Mouse (Mus musculus) liver, embryonic 12.5 days (tissue): Measurements from ENCODE around the gene Pnpo. TPM values are rescaled to one million over a fixed set of nuclear protein-coding genes. Genes with fewer than 3 reads are reported as not detected.

ENCODE experiments used
- ATAC-seq: fragments of 200-750 bp; cut with Nextera tagmentation; 2 replicates; pipeline ENCODE4 v1.8.0; 2017; ENCODE audit warnings: moderate number of reproducible peaks, mild to moderate bottlenecking, moderate library complexity
- H3K27ac ChIP-seq: fragments of 300-500 bp; sonication (generic); 2 replicates; pipeline ENCODE4 v1.5.1; 2016; ENCODE audit warnings: mild to moderate bottlenecking
- H3K27me3 ChIP-seq: fragments of 300-500 bp; sonication (generic); replicated peaks from 2 replicates; pipeline ENCODE4 v1.6.1; 2016; ENCODE audit warnings: mild to moderate bottlenecking, moderate library complexity
- H3K36me3 ChIP-seq: fragments of 300-500 bp; sonication (generic); 2 replicates; pipeline ENCODE4 v1.6.1; 2016; ENCODE audit warnings: mild to moderate bottlenecking, moderate library complexity
- H3K4me1 ChIP-seq: fragments of 300-500 bp; sonication (generic); 2 replicates; pipeline ENCODE4 v1.6.1; 2016
- H3K4me2 ChIP-seq: fragments of 300-500 bp; sonication (generic); 2 replicates; pipeline ENCODE4 v1.6.1; 2016; ENCODE audit warnings: mild to moderate bottlenecking, moderate library complexity
- H3K4me3 ChIP-seq: fragments of 300-500 bp; sonication (generic); 2 replicates; pipeline ENCODE4 v1.5.1; 2016; ENCODE audit warnings: mild to moderate bottlenecking, moderate library complexity
- H3K9ac ChIP-seq: fragments of 300-500 bp; sonication (generic); 2 replicates; pipeline ENCODE4 v1.6.1; 2016; ENCODE audit warnings: mild to moderate bottlenecking, moderate library complexity
- H3K9me3 ChIP-seq: fragments of 300-500 bp; sonication (generic); replicated peaks from 2 replicates; pipeline ENCODE4 v1.6.1; 2016; ENCODE audit warnings: mild to moderate bottlenecking, moderate library complexity
- WGBS: fragments of 180-500 bp; shearing (Covaris S2); methylation state at CpG from one replicate; pipeline ENCODE4 v1.1.7; 2016; ENCODE audit not compliant: insufficient replicate concordance; 5-methylcytosine and 5-hydroxymethylcytosine counted together
- polyA plus RNA-seq: library from polyadenylated mRNA; unstranded; fragments of >200 nt; fragmentation: Nextera tagmentation; extraction: Ambion mirVana; gene quantifications from 2 replicates; pipeline ENCODE4 v1.2.1, GENCODE M21; 2016

Pnpo gene
- polyA plus RNA-seq, 1 experiment from 2014 or later = 528 TPM

DNA sequence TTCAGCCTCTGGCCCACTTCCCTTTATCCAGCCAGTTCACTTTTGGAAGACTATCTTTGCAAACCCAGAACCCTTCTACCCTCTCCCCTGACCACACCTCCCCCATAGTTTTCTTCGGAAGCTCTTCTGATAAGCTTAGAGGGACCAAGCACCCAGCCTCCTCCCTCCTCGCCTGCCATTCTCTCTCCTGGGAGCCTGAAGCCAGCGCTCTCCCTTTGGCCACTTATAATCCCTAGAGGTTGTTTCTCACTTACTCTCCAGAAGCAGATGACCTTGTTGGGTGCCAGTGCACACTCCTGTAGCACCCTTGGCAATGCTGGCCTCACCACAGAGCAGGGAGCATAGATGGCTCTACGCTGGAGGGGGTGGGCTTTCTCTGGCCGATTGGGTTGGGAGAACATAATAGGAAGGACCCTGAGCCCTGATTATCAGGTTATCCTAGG, 25.5 kb upstream of the Pnpo start:
- Histone ChIP-seq H3K4me3 (peak overlapping the region; percentile 22), H3K27ac (peak overlapping the region; percentile 87), H3K27me3 (no peaks in the 10 kb centered on the region), H3K4me1 (peaks cover 89% of the 10 kb centered on the region), H3K9me3 (no peaks in the 10 kb centered on the region), H3K36me3 (peaks cover 35% of the 10 kb centered on the region), H3K4me2 (peak overlapping the region; percentile 66), H3K9ac (peak overlapping the region; percentile 66)
- 29% methylated on average over 5 of the region's 5 CpGs for WGBS
- ATAC-seq = peak; percentile 77

DNA sequence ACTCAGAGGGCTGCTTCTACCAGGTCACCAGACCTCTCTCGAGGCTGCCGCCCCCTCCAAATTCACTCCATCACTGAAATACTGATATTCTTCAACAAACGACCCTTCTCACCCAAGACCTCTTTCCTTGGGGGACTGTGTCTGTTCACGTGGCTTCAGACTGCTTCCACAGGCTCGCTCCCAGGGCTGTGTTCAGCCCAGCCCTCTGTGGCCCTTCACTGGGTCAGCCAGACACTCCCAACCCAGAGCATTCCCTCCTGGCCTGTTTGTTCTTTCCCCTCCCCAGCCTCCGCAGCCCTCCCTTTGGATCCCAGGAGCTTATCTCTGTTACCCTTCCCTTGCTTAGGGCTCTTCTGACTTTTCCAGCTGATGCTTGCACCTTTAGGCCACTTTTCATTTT, 24.7 kb upstream of the Pnpo start:
- WGBS = 46% methylated on average over 6 of the region's 6 CpGs
- H3K4me3 ChIP-seq = peak overlapping the region; percentile 4; the same call in 1 of the 2 replicates
- no peaks in the 10 kb centered on the region for H3K27me3 ChIP-seq
- peaks cover 35% of the 10 kb centered on the region for H3K36me3 ChIP-seq
- H3K9ac ChIP-seq = peak overlapping the region; percentile 66
- peaks cover 89% of the 10 kb centered on the region for H3K4me1 ChIP-seq
- H3K9me3 ChIP-seq = no peaks in the 10 kb centered on the region
- H3K27ac ChIP-seq = peak overlapping the region; percentile 87
- ATAC-seq = no peak
- H3K4me2 ChIP-seq = peak overlapping the region; percentile 66

DNA sequence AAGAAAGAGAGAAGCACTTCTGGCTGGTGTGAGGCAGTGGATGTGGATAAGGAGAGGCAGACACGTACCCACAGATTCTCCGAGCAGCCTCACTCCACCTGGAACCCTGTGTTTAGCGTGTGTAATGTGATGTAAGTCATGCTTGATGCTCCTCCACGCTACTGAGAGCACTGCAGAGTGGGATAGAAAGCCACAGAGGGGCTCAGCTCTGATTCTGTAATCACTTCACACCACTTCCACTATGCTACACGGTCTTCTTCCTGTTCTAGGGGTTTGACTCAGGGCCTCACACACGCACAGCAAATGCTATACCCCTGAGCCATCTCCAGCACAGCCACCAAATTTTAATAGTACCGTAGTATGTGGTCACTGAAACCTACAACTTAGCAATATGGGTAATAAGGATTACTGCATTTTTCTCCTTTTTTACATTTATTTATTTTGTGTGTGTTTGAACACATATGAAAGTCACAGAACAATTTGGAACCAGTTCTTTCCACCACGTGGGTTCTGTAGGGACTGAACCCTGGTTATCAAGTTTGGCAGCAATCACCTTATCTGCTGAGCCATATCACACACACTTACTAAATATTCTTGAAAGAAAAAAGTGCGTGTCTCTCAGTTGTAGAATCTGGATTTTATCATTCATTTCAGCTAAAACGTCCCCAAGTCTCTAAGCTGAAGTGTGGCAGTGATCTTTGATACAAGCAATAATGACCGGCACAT, 23.9 kb upstream of the Pnpo start:
- Histone ChIP-seq H3K27ac (peak overlapping the region; percentile 87), H3K4me3 (peak overlapping the region; percentile 41), H3K4me1 (peaks cover 89% of the 10 kb centered on the region), H3K27me3 (no peaks in the 10 kb centered on the region), H3K9ac (peak overlapping the region; percentile 66), H3K9me3 (no peaks in the 10 kb centered on the region), H3K36me3 (peaks cover 40% of the 10 kb centered on the region), H3K4me2 (peak overlapping the region; percentile 66)
- WGBS = 29% methylated on average over 11 of the region's 11 CpGs
- no peak for ATAC-seq

DNA sequence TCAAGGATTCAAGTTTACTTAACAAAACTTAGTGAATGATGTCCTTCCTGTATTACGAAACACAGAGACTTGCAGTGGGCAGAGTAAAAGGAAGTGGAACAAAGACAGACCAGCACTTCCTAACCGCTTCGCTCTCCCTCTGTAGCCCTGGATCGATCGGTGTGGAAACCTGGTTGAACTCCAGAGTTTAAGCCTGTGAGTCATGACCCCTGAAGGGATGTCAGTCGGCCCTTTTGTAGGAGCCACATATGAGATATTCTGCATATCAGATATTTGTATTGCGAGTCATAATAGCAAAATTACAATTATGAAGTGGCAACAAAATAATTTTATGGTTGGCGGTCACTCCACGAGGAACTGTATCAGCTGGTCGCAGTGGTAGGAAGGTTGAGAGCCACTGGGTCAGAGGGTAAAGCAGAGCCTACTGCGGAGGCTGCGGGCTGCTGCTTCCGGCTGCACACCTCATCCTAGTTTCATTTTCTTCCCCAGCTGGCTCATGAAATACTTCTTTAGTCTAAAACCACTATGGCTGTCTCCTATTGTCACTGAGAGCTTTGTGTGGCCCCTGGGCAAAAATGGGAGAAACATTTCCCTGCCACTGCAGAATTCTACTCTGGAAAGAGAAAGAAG, 23.2 kb upstream of the Pnpo start:
- peak overlapping the region; percentile 41 for H3K4me3 ChIP-seq
- H3K4me1 ChIP-seq = peaks cover 89% of the 10 kb centered on the region
- ATAC-seq = no peak
- no peaks in the 10 kb centered on the region for H3K9me3 ChIP-seq
- peaks cover 47% of the 10 kb centered on the region for H3K36me3 ChIP-seq
- peak overlapping the region; percentile 66 for H3K4me2 ChIP-seq
- 28% methylated on average over 13 of the region's 13 CpGs for WGBS
- no peaks in the 10 kb centered on the region for H3K27me3 ChIP-seq
- H3K9ac ChIP-seq = peak overlapping the region; percentile 66
- peak overlapping the region; percentile 87 for H3K27ac ChIP-seq

DNA sequence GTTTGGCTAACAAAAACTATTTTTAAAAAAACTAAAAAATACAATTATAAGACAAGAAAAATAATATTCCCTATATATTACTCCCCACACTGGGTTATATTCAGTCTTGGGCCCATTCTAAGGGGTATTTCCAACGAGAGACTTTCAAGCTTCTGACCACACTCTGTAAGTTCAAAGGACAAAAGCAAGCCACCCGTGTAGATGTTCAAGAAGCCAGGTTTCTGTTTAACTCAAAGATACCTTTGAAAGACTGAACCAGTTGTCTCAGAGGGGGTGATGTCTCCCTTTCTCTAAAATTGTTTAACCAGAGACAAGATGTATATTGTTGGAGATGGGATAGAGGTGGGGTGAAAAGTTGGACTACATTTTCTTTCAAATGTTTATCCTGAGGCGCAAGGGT, 22.4 kb upstream of the Pnpo start:
- Histone ChIP-seq H3K9ac (no peak overlapping the region), H3K4me1 (peaks cover 89% of the 10 kb centered on the region)

DNA sequence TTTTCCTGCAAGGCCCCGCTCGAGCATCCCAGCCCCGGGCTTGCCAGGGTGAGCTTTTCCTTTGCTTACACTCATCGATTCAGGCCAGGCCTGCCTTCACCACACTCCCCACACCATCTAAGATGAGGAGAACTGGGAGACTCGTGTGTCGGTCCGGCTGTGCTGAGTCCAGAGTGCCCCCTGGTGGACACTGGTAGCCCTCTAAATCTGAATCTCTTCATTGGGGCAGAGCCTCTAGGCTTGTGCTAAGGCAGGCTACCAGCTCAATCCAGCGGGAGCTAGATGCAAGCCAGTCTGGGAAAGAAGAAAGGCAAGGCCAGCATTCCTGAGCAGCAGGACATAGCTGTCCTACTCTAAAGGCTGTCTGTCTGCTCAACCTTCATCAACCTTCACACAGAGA, 19.8 kb upstream of the Pnpo start:
- Histone ChIP-seq H3K4me2 (no peak overlapping the region), H3K36me3 (peaks cover 81% of the 10 kb centered on the region), H3K4me1 (peaks cover 87% of the 10 kb centered on the region), H3K27ac (peak overlapping the region; percentile 78), H3K9ac (no peak overlapping the region), H3K27me3 (no peaks in the 10 kb centered on the region), H3K4me3 (no peak overlapping the region), H3K9me3 (no peaks in the 10 kb centered on the region)
- 30% methylated on average over 8 of the region's 8 CpGs for WGBS
- ATAC-seq = peak; percentile 63

More for the DNA sequence above, 22.4 kb upstream of the Pnpo start:
- Histone ChIP-seq H3K4me3 (no peak overlapping the region), H3K27me3 (no peaks in the 10 kb centered on the region), H3K4me2 (0 out of 2 replicates have a peak overlapping the region, but pooled peaks have one; percentile 66), H3K9me3 (no peaks in the 10 kb centered on the region), H3K27ac (peak overlapping the region; percentile 87), H3K36me3 (peaks cover 55% of the 10 kb centered on the region)
- WGBS = 65% methylated on average over 3 of the region's 3 CpGs
- ATAC-seq = no peak

DNA sequence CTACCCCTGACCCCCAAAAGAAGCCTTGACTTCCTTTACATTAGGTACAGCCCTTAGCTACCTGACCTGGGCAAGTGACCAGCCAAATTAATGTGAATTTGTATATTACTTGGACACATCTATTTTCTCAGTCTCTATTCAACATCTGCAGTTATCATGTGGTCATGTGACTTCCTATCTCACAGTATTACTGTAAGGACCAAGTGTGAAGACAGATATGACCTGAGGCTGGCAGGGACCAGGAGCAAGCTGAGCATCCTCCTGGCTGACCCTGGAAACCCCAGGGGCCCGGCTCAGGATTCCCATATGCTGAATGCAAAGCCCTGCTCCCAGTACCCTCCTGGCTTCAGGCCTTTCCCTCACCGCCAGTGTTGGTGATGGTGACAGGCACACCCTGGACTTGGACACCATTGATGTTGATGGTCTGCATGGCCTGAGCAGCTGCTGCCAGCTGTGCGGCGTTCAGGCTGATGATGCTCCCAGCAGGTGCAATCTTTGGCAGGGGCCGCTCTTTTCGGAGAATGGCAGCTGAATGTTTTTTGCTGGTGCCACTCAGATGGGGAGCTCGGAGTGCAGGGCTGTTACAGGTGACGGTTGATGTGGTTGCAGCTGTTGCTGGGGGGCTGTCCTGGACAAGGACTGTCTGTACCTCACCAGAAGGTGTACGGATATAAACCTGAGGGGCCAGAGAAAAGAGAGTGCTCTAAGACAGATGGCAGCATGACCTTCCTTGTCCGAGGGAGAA, 13.4 kb upstream of the Pnpo start:
- H3K36me3 ChIP-seq = peaks cover 99% of the 10 kb centered on the region
- no peak overlapping the region for H3K4me3 ChIP-seq
- peak overlapping the region; percentile 57 for H3K4me2 ChIP-seq
- peak overlapping the region; percentile 63 for H3K9ac ChIP-seq
- 0 out of 2 replicates have a peak, but pooled peaks have one; percentile 24 for ATAC-seq
- H3K4me1 ChIP-seq = peaks cover 92% of the 10 kb centered on the region
- H3K27ac ChIP-seq = peak overlapping the region; percentile 92
- no peaks in the 10 kb centered on the region for H3K9me3 ChIP-seq
- H3K27me3 ChIP-seq = no peaks in the 10 kb centered on the region
- 89% methylated on average over 10 of the region's 10 CpGs for WGBS

DNA sequence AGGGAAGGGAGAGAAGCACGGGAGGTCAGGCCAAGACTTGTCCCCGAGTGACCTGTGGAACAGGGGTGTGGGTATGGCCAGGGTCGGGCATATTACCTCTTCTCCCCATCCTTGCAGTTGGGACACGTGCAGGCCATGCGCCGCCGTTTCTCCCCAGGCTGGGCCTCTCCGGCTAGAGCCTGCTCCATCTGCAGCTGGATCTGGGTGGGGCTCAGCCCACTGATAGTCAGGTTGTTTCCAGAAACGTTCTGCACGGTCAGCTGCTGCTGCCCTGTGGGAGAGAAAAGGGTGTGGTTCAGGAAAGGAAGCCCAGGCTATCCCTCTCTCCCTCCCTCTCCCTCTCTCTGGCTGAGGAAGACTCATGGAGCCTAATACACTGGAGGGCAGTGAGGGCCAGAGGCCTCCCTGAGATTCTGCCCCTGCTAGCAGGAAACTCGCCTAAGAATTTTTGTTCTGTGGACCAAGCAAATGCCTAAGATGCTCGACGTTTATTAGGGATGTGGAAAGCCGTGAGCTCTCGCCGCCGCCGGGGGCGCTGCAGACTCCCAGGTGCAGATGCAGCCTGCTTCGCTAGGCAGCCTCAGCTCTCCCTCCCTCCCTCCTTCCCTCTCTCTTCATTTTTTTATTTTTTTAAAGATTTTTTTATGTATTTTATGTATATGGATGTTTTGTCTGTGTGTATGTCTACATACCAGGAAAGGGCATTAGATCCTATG, 12.4 kb upstream of the Pnpo start:
- Histone ChIP-seq H3K4me3 (peak overlapping the region; percentile 27), H3K27ac (peak overlapping the region; percentile 92), H3K9ac (peak overlapping the region; percentile 63), H3K4me2 (peak overlapping the region; percentile 57), H3K36me3 (peaks cover 99% of the 10 kb centered on the region), H3K4me1 (peaks cover 92% of the 10 kb centered on the region), H3K9me3 (no peaks in the 10 kb centered on the region), H3K27me3 (no peaks in the 10 kb centered on the region)
- peak; percentile 88 for ATAC-seq
- 39% methylated on average over 20 of the region's 20 CpGs for WGBS

DNA sequence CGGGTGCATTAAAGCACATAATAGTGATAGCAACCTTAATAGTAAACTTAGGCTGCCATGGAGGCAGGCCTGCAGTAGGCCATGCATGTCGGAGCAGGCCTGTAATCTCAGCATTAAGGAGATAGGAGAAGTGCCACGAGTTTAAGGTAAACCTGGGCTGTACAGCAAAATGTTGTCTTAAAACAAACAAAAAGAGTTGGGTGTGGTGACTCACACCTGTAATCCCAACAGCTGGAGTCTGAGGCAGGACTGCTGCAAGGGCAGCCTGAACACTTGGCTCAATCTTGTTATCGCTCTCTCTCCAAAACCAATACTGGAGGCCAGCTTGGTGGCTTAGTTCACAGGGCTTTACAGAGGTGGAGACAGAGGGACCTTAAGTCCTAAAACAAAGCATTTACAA, 11.3 kb upstream of the Pnpo start:
- Histone ChIP-seq H3K27me3 (no peaks in the 10 kb centered on the region), H3K27ac (peak overlapping the region; percentile 92), H3K36me3 (peaks cover 99% of the 10 kb centered on the region), H3K9me3 (0 out of 2 replicates have a peak, but pooled peaks cover 3% of the 10 kb centered on the region), H3K4me2 (peak overlapping the region; percentile 57), H3K4me3 (no peak overlapping the region), H3K9ac (peak overlapping the region; percentile 63), H3K4me1 (peaks cover 92% of the 10 kb centered on the region)
- 77% methylated on average over 4 of the region's 4 CpGs for WGBS
- ATAC-seq = no peak

DNA sequence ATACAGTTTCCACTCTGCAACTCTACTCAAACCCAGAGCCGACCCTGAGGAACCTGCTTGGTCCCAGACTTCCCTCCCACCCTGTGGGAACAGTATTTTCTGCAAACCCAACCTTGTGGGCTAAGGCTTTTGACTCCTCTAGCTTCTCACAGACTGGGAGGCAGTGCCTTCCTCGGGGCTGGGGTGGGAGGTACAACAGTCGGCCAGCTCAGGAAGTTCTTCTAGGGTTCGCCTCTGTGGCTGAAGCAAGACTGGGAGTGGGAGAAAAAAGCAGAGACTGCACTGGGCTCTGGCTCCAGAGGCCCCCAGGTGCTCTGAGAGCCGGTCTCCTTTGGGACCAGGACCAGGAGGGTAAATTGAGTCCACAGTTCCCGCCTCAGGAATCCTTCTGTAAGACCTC, 9.1 kb upstream of the Pnpo start:
- peaks cover 96% of the 10 kb centered on the region for H3K4me1 ChIP-seq
- peak overlapping the region; percentile 74 for H3K27ac ChIP-seq

DNA sequence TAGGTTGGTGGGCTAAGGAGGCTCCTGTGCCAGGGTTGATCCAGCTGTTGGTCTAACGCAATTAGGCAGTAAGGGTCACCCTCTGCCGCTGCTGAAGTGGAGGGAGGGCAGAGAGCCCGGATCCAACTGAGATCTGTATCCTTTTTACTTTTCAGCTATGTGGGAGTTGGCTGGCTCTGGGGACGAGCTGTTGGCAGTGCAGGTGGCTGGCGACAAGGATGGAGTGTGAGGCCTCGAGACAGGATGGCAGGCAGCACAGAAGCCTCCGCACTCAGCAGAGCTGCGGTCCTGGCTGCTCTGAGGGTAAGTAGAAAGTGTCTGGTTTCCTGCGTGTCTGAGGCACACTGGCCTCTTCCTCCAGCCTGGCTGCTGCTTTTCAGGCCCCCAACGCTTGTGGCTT, 8.6 kb upstream of the Pnpo start:
- H3K4me2 ChIP-seq = no peak overlapping the region
- H3K9me3 ChIP-seq = 0 out of 2 replicates have a peak, but pooled peaks cover 3% of the 10 kb centered on the region
- 78% methylated on average over 10 of the region's 10 CpGs for WGBS
- no peaks in the 10 kb centered on the region for H3K27me3 ChIP-seq
- peak overlapping the region; percentile 10; the same call in 1 of the 2 replicates for H3K9ac ChIP-seq
- peak overlapping the region; percentile 74 for H3K27ac ChIP-seq
- no peak for ATAC-seq
- H3K4me3 ChIP-seq = no peak overlapping the region
- H3K36me3 ChIP-seq = peaks cover 93% of the 10 kb centered on the region
- peaks cover 96% of the 10 kb centered on the region for H3K4me1 ChIP-seq

More for the DNA sequence above, 9.1 kb upstream of the Pnpo start:
- Histone ChIP-seq H3K9ac (peak overlapping the region; percentile 10; the same call in 1 of the 2 replicates), H3K4me3 (no peak overlapping the region), H3K4me2 (no peak overlapping the region), H3K9me3 (0 out of 2 replicates have a peak, but pooled peaks cover 3% of the 10 kb centered on the region), H3K36me3 (peaks cover 98% of the 10 kb centered on the region), H3K27me3 (no peaks in the 10 kb centered on the region)
- ATAC-seq = no peak
- WGBS = 74% methylated on average over 6 of the region's 6 CpGs
